Comparison of ENCODE assay signal across 33 mouse cellular contexts in genomic region chr12:116601395-116601794, GRCm38 (mm10).
"Had no signal": no experiment of that assay in that cellular context is flagged by ENCODE, and none has a peak within 500 bp of the region (broad histone marks: within the 10 kb centered on the region; RNA-seq: fewer than 3 reads in every experiment).

No protein-coding gene starts in this region.

- H3K36me3 ChIP-seq: limb, embryonic 10.5 days; limb, embryonic 12.5 days; limb, embryonic 13.5 days; limb, embryonic 15.5 days; liver, embryonic 12.5 days; liver, embryonic 13.5 days; liver, embryonic 15.5 days; lung, embryonic 15.5 days; midbrain, embryonic 10.5 days; midbrain, embryonic 12.5 days; midbrain, embryonic 13.5 days; midbrain, embryonic 15.5 days; neural tube, embryonic 12.5 days; neural tube, embryonic 13.5 days had no signal

- H3K27ac ChIP-seq: limb, embryonic 10.5 days; limb, embryonic 12.5 days; limb, embryonic 13.5 days; limb, embryonic 15.5 days; liver, embryonic 12.5 days; liver, embryonic 13.5 days; liver, embryonic 14.5 days; liver, embryonic 15.5 days; lung, embryonic 15.5 days; macrophage; midbrain, embryonic 10.5 days; midbrain, embryonic 12.5 days; neural tube, embryonic 12.5 days; neural tube, embryonic 13.5 days had no signal

- ATAC-seq: liver, embryonic 12.5 days; liver, postnatal 0 days; lung, postnatal 0 days; midbrain, embryonic 13.5 days; midbrain, embryonic 15.5 days; midbrain, embryonic 16.5 days had no signal

- H3K27me3 ChIP-seq: limb, embryonic 12.5 days; limb, embryonic 13.5 days; limb, embryonic 15.5 days; liver, embryonic 12.5 days; liver, embryonic 13.5 days; liver, embryonic 15.5 days; lung, embryonic 15.5 days; megakaryocyte, embryonic 14.5 days; midbrain, embryonic 13.5 days; midbrain, embryonic 15.5 days; neural tube, embryonic 12.5 days; neural tube, embryonic 13.5 days had no signal

- H3K4me2 ChIP-seq: limb, embryonic 12.5 days; limb, embryonic 13.5 days; limb, embryonic 15.5 days; liver, embryonic 11.5 days; liver, embryonic 12.5 days; liver, embryonic 13.5 days; liver, embryonic 15.5 days; lung, embryonic 14.5 days; lung, embryonic 15.5 days; midbrain, embryonic 11.5 days; midbrain, embryonic 12.5 days; midbrain, embryonic 13.5 days; midbrain, embryonic 15.5 days; neural tube, embryonic 12.5 days; neural tube, embryonic 13.5 days had no signal

- H3K9ac ChIP-seq: limb, embryonic 12.5 days; limb, embryonic 13.5 days; limb, embryonic 15.5 days; liver, embryonic 12.5 days; liver, embryonic 13.5 days; liver, embryonic 14.5 days; liver, embryonic 15.5 days; liver, postnatal 0 days; lung, embryonic 14.5 days; lung, embryonic 15.5 days; midbrain, embryonic 12.5 days; midbrain, embryonic 13.5 days; midbrain, embryonic 15.5 days; neural tube, embryonic 12.5 days; neural tube, embryonic 13.5 days had no signal

- H3K4me3 ChIP-seq: limb, embryonic 10.5 days; limb, embryonic 12.5 days; limb, embryonic 13.5 days; limb, embryonic 15.5 days; liver, embryonic 12.5 days; liver, embryonic 13.5 days; liver, embryonic 15.5 days; lung, embryonic 15.5 days; megakaryocyte, embryonic 14.5 days; midbrain, embryonic 10.5 days; midbrain, embryonic 12.5 days; midbrain, embryonic 13.5 days; midbrain, embryonic 15.5 days; myocyte; neural tube, embryonic 12.5 days; neural tube, embryonic 13.5 days had no signal

- H3K4me1 ChIP-seq: liver, embryonic 12.5 days; liver, embryonic 13.5 days; liver, embryonic 15.5 days; lung, embryonic 15.5 days; megakaryocyte, embryonic 14.5 days had no signal

- H3K9me3 ChIP-seq: limb, embryonic 10.5 days; limb, embryonic 12.5 days; limb, embryonic 13.5 days; limb, embryonic 15.5 days; liver, embryonic 12.5 days; liver, embryonic 13.5 days; liver, embryonic 15.5 days; lung, embryonic 15.5 days; megakaryocyte, embryonic 14.5 days; midbrain, embryonic 10.5 days; midbrain, embryonic 12.5 days; midbrain, embryonic 13.5 days; midbrain, embryonic 15.5 days; neural tube, embryonic 12.5 days; neural tube, embryonic 13.5 days had no signal

- DNase-seq: left cerebral cortex, postnatal 4 days; liver; liver, embryonic 13.5 days; liver, postnatal 0 days; lung, adult 18-20 months; lung, adult 2 months; lung, embryonic 14.5 days; lung, postnatal 10 days; lung, postnatal 14 days; lung, postnatal 36 days; lung, postnatal 4 days; midbrain, embryonic 14.5 days had no signal
